Comparison of ENCODE assay signal across 16 mouse cellular contexts in the genomic region with DNA sequence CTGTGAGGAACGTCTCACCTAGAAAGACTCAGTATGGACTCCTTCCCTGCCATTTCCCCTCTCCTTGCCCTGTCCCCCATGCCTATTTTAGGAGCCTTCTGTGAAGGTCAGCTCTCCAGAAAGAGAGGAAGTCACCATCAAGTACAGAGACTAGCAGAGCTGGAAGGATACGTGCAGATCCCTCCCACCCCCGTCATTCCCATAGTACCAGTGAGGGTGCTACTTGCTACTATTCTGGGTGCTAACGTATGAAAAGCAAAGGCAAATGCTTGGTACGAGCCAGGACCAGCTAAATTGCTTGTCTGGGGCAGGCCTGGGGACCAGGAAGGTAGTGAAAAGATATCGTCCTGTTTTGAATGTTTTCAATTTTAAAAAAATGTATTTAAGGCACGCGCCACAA. TPM values are rescaled to one million over a fixed set of nuclear protein-coding genes. Genes with fewer than 3 reads are reported as not detected.
"Had no signal": no experiment of that assay in that cellular context is flagged by ENCODE, and none has a peak within 500 bp of the region (broad histone marks: within the 10 kb centered on the region; RNA-seq: fewer than 3 reads in every experiment).

No protein-coding gene starts in this region.

- H3K4me3 ChIP-seq: neural tube, embryonic 15.5 days; stomach, embryonic 15.5 days had no signal

- H3K27ac ChIP-seq: neural tube, embryonic 15.5 days; stomach, embryonic 15.5 days; stomach, postnatal 0 days had no signal

- H3K27me3 ChIP-seq: neural tube, embryonic 15.5 days; stomach, embryonic 15.5 days had no signal

- H3K9ac ChIP-seq: neural tube, embryonic 15.5 days; stomach, embryonic 15.5 days had no signal

- H3K4me1 ChIP-seq: neural tube, embryonic 15.5 days had no signal

- DNase-seq: retina, postnatal 1 day; right cerebral cortex, adult 18-20 months; right cerebral cortex, postnatal 14 days; right cerebral cortex, postnatal 25 days; right cerebral cortex, postnatal 4 days; spleen, adult 18-20 months; thymus, adult 18-20 months; thymus, adult 2 months; thymus, postnatal 14 days; thymus, postnatal 25 days; thymus, postnatal 36 days; thymus, postnatal 4 days had no signal

- H3K36me3 ChIP-seq: neural tube, embryonic 15.5 days; stomach, embryonic 15.5 days had no signal

- H3K9me3 ChIP-seq: neural tube, embryonic 15.5 days; stomach, embryonic 15.5 days had no signal

- H3K4me2 ChIP-seq: neural tube, embryonic 15.5 days; stomach, embryonic 15.5 days had no signal

RNA-seq across cellular contexts. Expression of a gene that starts 21.9 kb away (rescaled TPM):
- total RNA-seq: neutrophil, adult 5-6 weeks had no signal
